Mouse (Mus musculus): ENCODE results near the gene Ssr2. TPM values are rescaled to one million over a fixed set of nuclear protein-coding genes. Genes with fewer than 3 reads are reported as not detected.

The Ssr2 gene
- polyA plus RNA-seq, 2 experiments from 2014 or later, result 160 to 161 TPM

DNA sequence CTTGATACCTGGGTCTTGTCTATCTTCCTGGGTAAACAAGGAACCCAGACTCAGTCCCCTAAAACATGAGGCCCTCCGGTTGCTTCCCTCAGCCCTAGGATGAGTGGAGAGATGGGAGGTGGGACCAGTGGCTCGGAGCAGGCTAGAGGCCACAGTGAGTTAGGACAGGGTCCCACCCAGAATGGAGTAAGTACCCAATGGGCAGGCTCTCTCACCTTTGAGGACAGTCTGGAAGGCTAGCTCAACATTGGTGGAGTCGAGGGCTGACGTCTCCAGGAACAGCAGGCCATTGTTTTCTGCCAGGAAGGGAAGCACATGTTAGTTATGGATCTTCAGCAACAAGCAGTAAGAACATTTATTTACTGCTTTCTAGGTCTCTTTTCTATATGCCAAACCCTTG, 33.2 kb upstream of the Ssr2 start:
- ATAC-seq, result no peak

GRCm38 (mm10) chr3:88543174-88543573, 32.5 kb upstream of the Ssr2 start:
- no peak for ATAC-seq

GRCm38 (mm10) chr3:88543651-88544410, 31.8 kb upstream of the Ssr2 start:
- ATAC-seq, result peak; percentile 57

DNA sequence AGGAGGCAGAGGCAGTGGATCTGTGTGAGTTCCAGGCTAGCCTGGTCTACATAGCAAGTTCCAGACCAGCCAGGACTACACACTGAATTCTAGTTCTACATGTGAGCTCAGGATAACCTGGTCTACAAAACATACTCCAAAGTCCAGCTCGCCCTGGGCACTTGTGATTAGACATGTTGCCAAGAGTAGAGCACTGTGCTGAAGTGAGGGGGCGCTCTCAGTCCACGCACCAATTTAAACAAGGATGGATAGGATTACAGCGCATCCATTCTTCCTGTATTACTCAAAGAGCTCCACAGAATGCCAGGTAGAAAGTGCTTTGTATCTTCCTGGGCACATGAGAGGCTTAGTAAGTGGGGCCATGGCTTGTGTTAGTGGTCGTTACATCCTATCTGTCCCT, 31.2 kb upstream of the Ssr2 start:
- no peak for ATAC-seq

- ATAC-seq, result no peak
Measured at GRCm38 (mm10) chr3:88544955-88545591, 30.6 kb upstream of the Ssr2 start.

DNA sequence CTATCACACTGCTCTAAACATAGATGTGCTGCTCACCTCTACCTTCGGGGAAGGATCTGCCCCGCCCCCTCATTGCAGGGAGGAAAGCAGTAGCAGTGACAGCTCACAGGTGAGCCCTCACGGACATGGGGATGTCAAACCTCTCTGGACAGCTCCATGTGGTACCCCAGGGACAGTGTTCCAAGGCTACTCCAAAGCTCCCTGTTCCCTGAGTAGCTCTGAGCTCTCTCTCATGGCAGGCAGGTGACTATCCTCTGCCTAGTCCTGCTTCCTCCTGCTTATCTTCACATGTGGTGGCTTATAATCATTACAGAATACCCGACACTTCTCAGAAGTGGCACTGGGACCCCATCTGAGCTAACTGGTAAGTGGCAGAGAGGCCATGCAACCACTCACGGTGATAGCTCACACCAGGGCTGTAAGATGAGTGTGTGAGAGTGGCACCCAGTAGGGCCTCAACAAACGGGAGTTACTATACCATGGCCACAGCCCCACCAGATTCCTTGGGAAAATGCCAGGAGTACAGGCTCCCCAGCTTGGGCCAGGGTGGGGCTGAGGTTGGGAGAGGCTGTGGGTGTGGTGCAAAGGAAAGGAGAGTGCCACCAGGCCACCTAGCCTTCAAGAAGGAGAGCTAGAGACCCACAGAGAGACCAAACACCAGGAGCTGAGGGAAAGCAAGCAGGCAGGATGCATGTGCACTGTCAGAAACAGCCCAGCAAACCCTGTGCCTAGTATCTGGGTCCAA, 28.8 kb upstream of the Ssr2 start:
- no peak for ATAC-seq

DNA sequence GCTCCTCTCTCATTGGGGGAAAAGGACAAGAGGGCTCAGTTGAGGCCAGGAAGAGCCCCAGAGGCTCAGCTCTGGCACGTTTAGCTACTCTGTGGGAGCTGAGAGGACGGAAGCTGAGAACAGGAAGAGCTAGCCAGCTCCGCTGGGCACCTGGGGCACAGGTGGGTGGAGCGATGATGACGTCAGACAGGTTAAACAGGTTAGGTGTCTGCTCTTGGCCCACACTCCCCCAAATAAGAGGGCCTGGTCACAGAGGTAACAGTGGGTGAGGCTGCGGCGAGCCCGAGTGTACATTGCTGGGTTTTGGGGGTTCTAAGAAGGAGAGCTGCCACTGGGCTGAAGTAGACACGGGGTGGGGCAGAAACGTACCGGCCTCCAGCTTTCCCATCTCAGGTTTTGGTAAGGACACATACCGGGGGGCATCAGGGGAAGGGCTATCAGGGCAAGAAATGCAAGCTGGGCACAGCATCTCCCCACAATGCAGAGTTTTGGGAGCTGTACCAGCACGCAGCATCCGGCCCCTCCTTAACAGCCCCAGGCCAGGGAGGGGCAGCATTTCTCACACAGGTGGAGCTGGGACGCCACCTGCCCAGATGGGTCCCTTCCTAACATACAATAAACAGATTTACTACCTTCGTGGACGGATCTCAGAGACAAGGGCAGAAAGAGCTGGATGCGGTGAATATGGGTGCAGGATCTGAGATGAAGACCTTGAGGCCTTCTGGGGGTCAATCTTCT, 27.3 kb upstream of the Ssr2 start, which contains the start of gene Rab25:
Rab25 (minus strand) TSS at position 121 of the 738 bp plus-strand sequence.
- ATAC-seq, result no peak

DNA sequence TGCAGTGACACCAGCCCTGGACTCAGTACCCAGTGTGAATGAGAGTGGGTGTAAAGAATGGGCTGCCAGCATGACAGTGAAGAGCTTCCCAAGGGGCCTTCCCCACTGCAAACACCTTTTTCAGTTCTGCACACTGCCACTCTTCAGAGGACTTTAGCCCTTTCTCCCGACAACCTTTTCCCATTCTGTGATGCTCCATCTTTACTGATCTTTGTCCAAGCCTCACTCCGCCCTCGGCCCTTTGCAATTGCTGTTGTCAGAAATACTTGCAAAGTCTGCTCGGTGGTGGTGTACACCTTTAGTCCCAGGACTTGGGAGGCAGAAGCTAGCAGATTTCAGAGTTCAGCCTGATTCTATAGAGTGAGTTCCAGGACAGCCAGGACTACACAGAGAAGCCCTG, 24.1 kb upstream of the Ssr2 start:
- ATAC-seq, result no peak

GRCm38 (mm10) chr3:88552082-88552645, 23.5 kb upstream of the Ssr2 start:
- no peak for ATAC-seq

DNA sequence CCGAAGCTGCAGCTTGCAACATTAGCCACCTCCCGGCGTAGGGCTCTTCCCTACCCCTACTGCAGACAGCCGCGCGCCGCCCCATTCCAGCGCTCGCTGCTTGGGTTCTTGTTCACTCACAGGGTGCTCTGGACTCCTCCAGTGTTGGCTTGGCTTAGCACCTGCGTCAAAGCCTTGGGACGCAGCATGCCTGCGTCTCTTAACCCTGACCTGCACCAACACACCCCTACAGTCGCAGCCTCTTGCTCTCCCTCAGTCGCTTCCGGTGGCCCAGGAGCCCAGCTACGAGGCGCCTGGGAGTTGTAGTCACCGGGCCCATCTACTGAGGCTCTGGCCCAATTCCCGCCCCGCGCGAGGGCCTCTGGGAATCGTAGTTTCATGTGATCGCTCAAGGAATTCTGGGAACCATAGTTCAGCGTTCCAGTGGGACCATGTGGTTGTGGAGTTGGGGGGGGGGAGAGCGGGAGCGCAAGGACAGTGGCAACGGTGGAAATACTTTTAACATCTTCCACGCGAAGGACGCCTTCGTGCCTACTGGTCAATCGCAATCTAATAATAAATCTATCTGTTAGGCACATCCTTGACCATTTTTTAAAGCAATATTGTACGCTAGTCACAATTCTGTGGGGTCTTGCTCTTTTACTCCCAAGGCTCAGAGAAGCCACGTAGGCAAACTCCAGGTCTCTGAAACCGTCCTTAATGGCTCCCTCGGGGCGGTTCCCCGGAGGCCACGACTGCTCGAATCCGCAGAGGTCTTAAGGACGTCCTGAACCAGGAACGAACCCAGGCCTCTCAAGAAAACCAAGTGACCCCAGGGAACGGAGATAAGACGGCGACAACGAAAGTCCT, 22.8 kb upstream of the Ssr2 start, which contains the start of gene Lamtor2:
Lamtor2 (minus strand) TSS at position 399 of the 849 bp plus-strand sequence.
- peak; percentile 91 for ATAC-seq

DNA sequence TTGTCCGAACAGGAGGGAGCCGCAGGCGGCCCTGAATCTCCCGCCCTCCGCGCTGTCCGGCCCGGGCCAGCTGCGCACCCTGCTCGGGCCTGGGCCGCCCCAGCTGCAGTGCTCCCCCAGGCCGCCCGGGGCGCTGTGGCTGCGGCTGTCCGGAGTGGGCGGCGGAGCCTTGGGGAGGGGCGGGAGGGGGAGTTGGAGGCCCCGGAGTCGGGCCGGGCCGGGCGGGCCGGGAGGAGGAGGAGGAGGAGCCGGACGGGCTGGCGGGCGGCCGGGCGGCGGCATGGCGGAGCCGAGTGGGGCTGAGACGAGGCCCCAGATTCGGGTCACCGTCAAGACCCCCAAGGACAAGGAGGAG, 22.2 kb upstream of the Ssr2 start, which contains the start of gene Ubqln4:
Ubqln4 (plus strand) TSS at position 234 of the 355 bp plus-strand sequence.
- peak; percentile 68 for ATAC-seq

GRCm38 (mm10) chr3:88553880-88554586, 21.6 kb upstream of the Ssr2 start:
- peak; percentile 7 for ATAC-seq

DNA sequence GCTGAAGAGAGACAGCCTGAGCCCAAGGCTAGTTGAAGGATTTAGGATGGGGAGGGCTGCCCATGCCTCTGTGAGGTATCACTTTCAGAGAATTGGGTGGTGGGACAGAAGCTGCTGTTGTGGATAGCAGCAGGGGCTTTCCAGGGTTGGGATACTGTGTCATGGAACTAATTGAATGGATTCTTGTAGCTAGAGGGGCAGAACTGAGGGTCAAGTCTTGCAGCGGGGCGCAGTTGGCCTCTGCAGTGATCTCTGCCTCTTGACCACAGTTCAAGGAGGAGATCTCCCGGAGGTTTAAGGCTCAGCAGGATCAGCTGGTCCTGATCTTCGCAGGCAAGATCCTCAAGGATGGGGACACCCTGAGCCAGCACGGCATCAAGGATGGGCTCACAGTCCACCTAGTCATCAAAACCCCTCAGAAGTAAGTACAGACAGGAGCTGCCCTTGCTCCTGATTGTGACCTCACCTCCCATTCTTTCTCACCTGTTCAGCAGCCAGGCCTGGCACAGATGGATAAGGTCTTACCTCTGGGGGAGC, 20.5 kb upstream of the Ssr2 start:
- no peak for ATAC-seq

- ATAC-seq, result no peak
Measured at GRCm38 (mm10) chr3:88555731-88556130, 19.9 kb upstream of the Ssr2 start.

- no peak for ATAC-seq
Measured at GRCm38 (mm10) chr3:88556616-88557015, 19.1 kb upstream of the Ssr2 start.

GRCm38 (mm10) chr3:88559596-88559995, 16.1 kb upstream of the Ssr2 start:
- no peak for ATAC-seq

DNA sequence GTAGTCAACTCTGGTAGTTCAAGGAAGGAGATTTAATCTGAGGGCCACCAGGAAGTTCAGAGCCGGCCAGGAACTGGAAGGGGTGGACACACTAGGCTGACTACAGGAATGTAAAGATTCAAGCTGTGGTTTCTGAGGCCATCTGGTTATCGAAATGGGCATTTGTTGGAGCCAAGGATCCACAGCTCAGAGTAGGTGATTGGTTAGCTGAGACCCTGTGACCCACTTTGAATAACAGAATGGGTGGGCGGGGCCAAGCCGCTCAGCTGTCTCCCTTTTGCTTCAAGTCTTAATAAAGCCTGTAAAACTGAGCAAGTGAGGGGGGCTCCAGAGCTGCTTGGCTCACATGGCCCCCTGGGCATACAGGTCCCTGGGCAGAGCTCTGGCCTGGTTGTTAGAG, 13.7 kb upstream of the Ssr2 start:
- no peak for ATAC-seq

GRCm38 (mm10) chr3:88563442-88563841, 12.2 kb upstream of the Ssr2 start:
- ATAC-seq, result no peak

- ATAC-seq, result no peak
Measured at GRCm38 (mm10) chr3:88563966-88564365, 11.7 kb upstream of the Ssr2 start.

DNA sequence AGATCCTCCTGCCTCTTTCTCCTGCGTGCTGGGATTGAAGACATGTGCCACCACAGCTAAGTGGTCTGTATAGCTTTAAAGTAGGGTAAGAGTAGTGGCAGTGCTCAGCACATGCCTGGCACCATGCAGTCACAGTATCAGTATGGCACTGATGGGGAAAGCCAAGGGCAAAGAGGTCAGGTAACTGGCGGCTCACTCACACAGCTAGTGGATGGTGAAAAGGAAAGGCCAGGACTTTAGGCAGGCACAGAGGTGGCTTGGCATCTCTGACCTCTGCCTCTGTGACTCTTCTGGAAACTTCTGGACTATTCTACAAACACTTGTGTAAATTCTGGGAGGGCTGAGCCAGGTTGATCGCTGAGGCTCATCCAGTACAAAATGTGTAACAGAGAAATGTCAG, 9.6 kb upstream of the Ssr2 start:
- ATAC-seq, result no peak
